Mouse (Mus musculus) liver, embryonic 11.5 days (tissue): ENCODE data around the gene Plekhm3. TPM values are rescaled to one million over a fixed set of nuclear protein-coding genes. Genes with fewer than 3 reads are reported as not detected.
"Not testable (repeated sequence)": the region's sequence is repeated elsewhere in the genome, so short reads cannot be mapped to it uniquely, and the experiment has no call there.

Source experiments
- ATAC-seq: fragments of 200-750 bp; cut with Nextera tagmentation; replicated peaks from 2 replicates; pipeline ENCODE4 v1.8.0; 2017; ENCODE audit warnings: moderate number of reproducible peaks, mild to moderate bottlenecking, moderate TSS enrichment, moderate library complexity; ENCODE audit not compliant: low FRiP score
- DNase-seq: peaks from one replicate; pipeline ENCODE4 v3.0.0-alpha.2; 2017; ENCODE audit warnings: low spot score
- H3K27ac ChIP-seq: fragments of 300-500 bp; sonication (generic); 2 replicates; pipeline ENCODE4 v1.5.1; 2014; ENCODE audit warnings: mild to moderate bottlenecking, low read depth, low read length, control low read depth
- H3K27me3 ChIP-seq: fragments of 300-500 bp; sonication (generic); replicated peaks from 2 replicates; pipeline ENCODE4 v1.6.1; 2014; ENCODE audit warnings: low read length, mixed read lengths; ENCODE audit not compliant: control insufficient read depth, insufficient read depth
- H3K36me3 ChIP-seq: fragments of 300-500 bp; sonication (generic); 2 replicates; pipeline ENCODE4 v1.6.1; 2014; ENCODE audit warnings: mild to moderate bottlenecking, low read length, moderate library complexity, mixed read lengths; ENCODE audit not compliant: control insufficient read depth, insufficient read depth
- H3K4me1 ChIP-seq: fragments of 300-500 bp; sonication (generic); replicated peaks from 2 replicates; pipeline ENCODE4 v1.6.1; 2014; ENCODE audit warnings: low read length, mixed read lengths; ENCODE audit not compliant: control insufficient read depth, insufficient read depth
- H3K4me2 ChIP-seq: fragments of 300-500 bp; sonication (generic); 2 replicates; pipeline ENCODE4 v1.6.1; 2014; ENCODE audit warnings: mild to moderate bottlenecking, control low read depth, moderate library complexity
- H3K4me3 ChIP-seq: fragments of 300-500 bp; sonication (generic); 2 replicates; pipeline ENCODE4 v1.5.1; 2014; ENCODE audit warnings: low read depth, low read length, control low read depth
- H3K9ac ChIP-seq: fragments of 300-500 bp; sonication (generic); 2 replicates; pipeline ENCODE4 v1.6.1; 2014; ENCODE audit warnings: low read depth, low read length, control low read depth
- H3K9me3 ChIP-seq: fragments of 300-500 bp; sonication (generic); 2 replicates; pipeline ENCODE4 v1.6.1; 2016; ENCODE audit warnings: low read length, inconsistent platforms, mixed read lengths; ENCODE audit not compliant: control insufficient read depth
- WGBS: fragments of 180-500 bp; shearing (Covaris S2); extraction: QIAGEN DNeasy Blood & Tissue Kit; methylation state at CpG from one replicate; pipeline ENCODE4 v1.1.7; 2014; 5-methylcytosine and 5-hydroxymethylcytosine counted together
- polyA plus RNA-seq: library from polyadenylated mRNA; unstranded; fragments of >200 nt; fragmentation: Nextera tagmentation; extraction: Ambion mirVana; gene quantifications from 2 replicates; pipeline ENCODE4 v1.2.1, GENCODE M21; 2014

Plekhm3 gene
- polyA plus RNA-seq, 1 experiment from 2014 or later: 5.6 TPM

DNA sequence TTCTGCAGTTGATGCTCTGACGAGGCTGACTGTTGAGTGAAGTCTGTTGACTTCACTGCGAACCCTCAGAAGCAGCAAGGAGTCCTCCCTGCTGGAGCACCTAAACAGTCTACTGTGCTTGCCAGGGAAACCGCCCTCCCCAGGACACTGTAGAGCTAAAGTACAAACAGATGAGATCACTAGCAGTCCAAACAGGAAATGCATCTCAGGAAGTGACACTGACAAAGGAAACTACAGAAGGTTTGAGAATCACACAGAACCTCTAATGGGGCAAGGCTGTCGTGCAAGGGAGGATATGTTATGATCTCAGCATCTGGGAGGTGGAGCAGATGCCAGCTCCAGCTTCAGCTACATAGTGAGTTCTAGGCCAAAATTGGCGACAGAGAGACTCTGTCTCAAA is 14.1 kb upstream of the Plekhm3 start:
- WGBS: 54% methylated on average over 5 of the region's 5 CpGs
- ATAC-seq (no peak), DNase-seq (no peak)

DNA sequence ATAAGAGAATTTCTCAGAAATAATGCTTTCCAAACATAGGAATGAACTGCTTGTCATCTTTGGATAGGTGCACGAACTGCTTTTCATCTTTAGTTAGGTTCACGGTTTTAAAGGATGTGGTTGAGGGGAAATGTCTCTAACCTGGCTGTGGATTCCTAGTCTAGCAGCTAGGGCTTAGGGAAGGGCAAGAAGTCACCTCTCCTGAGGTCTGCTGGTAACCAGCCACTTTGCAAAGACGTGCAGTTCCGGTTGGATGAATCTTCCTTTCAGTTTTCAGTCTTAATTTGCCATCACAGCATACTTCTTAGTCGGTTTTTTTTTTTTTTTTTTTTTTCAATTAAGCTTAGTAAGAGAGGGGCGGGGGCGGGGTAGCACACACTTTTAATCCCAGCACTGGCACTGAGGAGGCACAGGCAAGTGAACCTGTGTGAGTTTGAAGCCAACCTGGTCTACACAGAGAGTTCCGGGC is 431 bp upstream of the Plekhm3 start:
- H3K4me2 ChIP-seq: peak overlapping the region; percentile 70
- DNase-seq (no peak), ATAC-seq (no peak)
- H3K4me3 ChIP-seq: peak overlapping the region; percentile 86
- H3K4me1 ChIP-seq: no peaks in the 10 kb centered on the region
- H3K36me3 ChIP-seq: no peaks in the 10 kb centered on the region
- no peak overlapping the region for H3K27ac ChIP-seq
- no peaks in the 10 kb centered on the region for H3K9me3 ChIP-seq
- peak overlapping the region; percentile 79; the same call in 1 of the 2 replicates for H3K9ac ChIP-seq
- H3K27me3 ChIP-seq: no peaks in the 10 kb centered on the region
- WGBS: 53% methylated on average over 8 of the region's 8 CpGs

More for the DNA sequence above, 14.1 kb upstream of the Plekhm3 start:
- H3K36me3 ChIP-seq: no peaks in the 10 kb centered on the region
- H3K9ac ChIP-seq: no peak overlapping the region
- H3K27me3 ChIP-seq: no peaks in the 10 kb centered on the region
- no peak overlapping the region for H3K4me2 ChIP-seq
- no peak overlapping the region for H3K4me3 ChIP-seq
- no peaks in the 10 kb centered on the region for H3K9me3 ChIP-seq
- H3K27ac ChIP-seq: no peak overlapping the region
- no peaks in the 10 kb centered on the region for H3K4me1 ChIP-seq

DNA sequence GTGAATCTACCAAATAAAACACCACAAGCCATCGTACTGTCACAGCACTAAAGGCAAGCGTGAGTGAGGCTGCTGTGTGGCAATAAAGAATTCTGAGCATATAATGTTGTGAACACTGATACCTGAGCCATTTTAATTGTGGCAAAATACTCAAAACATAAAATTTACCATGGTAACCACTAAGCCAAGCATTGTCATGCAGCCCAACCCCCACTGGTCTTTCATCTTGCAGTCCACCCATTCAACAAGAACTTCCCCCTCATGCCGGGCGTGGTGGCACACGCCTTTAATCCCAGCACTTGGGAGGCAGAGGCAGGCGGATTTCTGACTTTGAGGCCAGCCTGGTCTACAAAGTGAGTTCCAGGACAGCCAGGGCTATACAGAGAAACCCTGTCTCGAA is 1.8 kb downstream of the Plekhm3 start:
- H3K27me3 ChIP-seq, H3K9me3 ChIP-seq, H3K27ac ChIP-seq, H3K4me2 ChIP-seq, H3K9ac ChIP-seq, DNase-seq, H3K36me3 ChIP-seq, H3K4me3 ChIP-seq, H3K4me1 ChIP-seq, ATAC-seq: not testable (repeated sequence)
- WGBS: 83% methylated on average over 7 of the region's 7 CpGs

DNA sequence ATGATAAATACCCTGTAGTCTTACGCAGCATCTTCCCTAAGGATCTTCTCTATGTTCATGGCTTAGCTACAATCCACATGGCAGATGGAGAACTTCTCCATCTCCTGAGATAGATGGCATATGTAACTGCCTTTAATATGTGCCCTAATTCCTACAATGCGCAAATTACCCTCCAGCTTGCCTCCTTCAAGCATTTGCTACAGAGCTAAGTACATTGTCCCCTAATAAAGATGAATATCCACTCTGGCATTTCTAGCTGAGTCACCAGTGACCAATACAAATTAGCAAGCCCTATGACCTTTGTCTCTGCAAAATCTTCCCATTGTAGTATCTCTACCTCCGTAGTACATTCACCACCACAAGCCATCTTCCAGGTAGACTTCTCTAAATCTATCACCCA is 6.4 kb downstream of the Plekhm3 start:
- WGBS: 93% methylated on average over 3 of the region's 3 CpGs
- Histone ChIP-seq H3K9ac (no peak overlapping the region), H3K36me3 (no peaks in the 10 kb centered on the region), H3K27me3 (no peaks in the 10 kb centered on the region), H3K27ac (no peak overlapping the region), H3K4me2 (no peak overlapping the region), H3K9me3 (no peaks in the 10 kb centered on the region), H3K4me1 (peaks cover 7% of the 10 kb centered on the region), H3K4me3 (no peak overlapping the region)
- ATAC-seq (no peak), DNase-seq (no peak)

GRCm38 (mm10) chr1:64949377-64949776 is 7.2 kb downstream of the Plekhm3 start:
- 26% methylated on average over 8 of the region's 8 CpGs for WGBS

DNA sequence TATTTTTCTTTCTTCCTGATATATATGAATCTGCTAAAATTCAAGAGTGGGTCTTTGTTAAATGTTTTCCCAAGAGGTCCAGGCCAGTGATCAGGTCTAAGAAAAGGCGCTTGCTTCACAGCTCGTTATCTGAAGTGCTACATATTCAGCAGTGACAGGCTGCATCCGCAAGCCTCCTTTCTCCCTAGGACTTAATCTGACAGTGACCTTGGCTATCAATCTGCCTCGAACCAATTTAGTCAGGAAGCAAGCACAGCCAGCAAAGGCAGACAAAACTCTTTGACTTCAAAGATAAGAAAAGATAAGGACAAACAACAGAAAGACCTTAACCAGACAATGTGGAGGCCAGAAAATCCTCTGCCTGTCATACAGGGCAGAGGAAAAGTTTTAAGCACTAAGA is 10.5 kb downstream of the Plekhm3 start:
- Histone ChIP-seq H3K9me3 (no peaks in the 10 kb centered on the region), H3K27me3 (no peaks in the 10 kb centered on the region), H3K9ac (no peak overlapping the region), H3K27ac (no peak overlapping the region), H3K4me1 (peaks cover 7% of the 10 kb centered on the region), H3K4me2 (no peak overlapping the region), H3K4me3 (no peak overlapping the region), H3K36me3 (no peaks in the 10 kb centered on the region)
- 8% methylated on average over 4 of the region's 4 CpGs for WGBS
- no peak for DNase-seq
- no peak for ATAC-seq

More at GRCm38 (mm10) chr1:64949377-64949776, 7.2 kb downstream of the Plekhm3 start:
- Histone ChIP-seq H3K4me1 (peaks cover 7% of the 10 kb centered on the region), H3K27me3 (no peaks in the 10 kb centered on the region), H3K4me3 (no peak overlapping the region), H3K9ac (no peak overlapping the region), H3K9me3 (no peaks in the 10 kb centered on the region), H3K27ac (no peak overlapping the region), H3K4me2 (no peak overlapping the region), H3K36me3 (no peaks in the 10 kb centered on the region)
- DNase-seq (no peak), ATAC-seq (no peak)

- WGBS: 74% methylated on average over 9 of the region's 9 CpGs
- Histone ChIP-seq H3K9me3 (no peaks in the 10 kb centered on the region), H3K4me2 (no peak overlapping the region), H3K9ac (no peak overlapping the region), H3K27ac (no peak overlapping the region), H3K4me1 (peaks cover 7% of the 10 kb centered on the region), H3K27me3 (no peaks in the 10 kb centered on the region), H3K4me3 (no peak overlapping the region), H3K36me3 (no peaks in the 10 kb centered on the region)
- DNase-seq: no peak
- ATAC-seq: no peak
Observed at GRCm38 (mm10) chr1:64945214-64945785, 11.3 kb downstream of the Plekhm3 start.

- no peak overlapping the region for H3K9ac ChIP-seq
- no peak overlapping the region for H3K27ac ChIP-seq
- DNase-seq: no peak
- WGBS: 82% methylated on average over 2 of the region's 2 CpGs
- no peaks in the 10 kb centered on the region for H3K27me3 ChIP-seq
- H3K4me3 ChIP-seq: no peak overlapping the region
- no peaks in the 10 kb centered on the region for H3K36me3 ChIP-seq
- H3K4me2 ChIP-seq: no peak overlapping the region
- peaks cover 7% of the 10 kb centered on the region for H3K4me1 ChIP-seq
- H3K9me3 ChIP-seq: no peaks in the 10 kb centered on the region
- no peak for ATAC-seq
Observed at GRCm38 (mm10) chr1:64944746-64945145, 11.9 kb downstream of the Plekhm3 start.

DNA sequence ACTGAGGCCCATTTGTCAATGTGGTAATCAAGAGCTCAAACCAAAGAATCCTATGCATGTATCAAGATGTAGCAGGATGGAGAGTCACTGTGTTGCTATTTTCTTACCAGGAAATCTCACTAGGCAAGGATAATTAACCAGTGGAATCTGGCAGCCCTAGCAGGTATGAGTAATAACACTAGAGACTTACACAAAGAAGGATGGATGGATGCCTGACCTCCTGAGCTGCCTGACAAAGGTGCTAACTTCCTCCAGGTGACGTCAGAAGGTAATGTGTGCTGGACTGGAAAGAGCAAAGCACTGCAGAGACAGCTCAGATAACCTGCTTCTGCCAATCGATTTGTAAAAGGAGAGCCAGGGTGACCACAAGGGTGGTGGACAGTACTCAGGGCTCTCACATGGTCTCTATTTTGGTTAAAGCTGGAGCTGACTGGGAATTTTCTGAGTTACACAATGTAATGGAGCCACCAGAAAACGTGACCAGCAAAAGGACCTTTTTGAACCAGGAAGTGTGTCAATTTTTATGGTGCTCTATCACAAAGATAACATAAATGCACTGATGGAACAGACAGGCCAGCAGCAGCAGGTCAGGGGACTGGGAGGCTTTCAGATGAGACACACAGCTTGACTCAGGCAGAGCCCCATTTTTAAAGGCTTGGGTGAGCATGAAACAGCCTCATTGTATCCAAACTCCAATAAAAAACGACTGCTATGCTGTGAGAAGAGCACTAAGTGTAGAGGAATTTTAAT is 14.4 kb downstream of the Plekhm3 start:
- ATAC-seq: no peak
- Histone ChIP-seq H3K4me1 (peaks cover 7% of the 10 kb centered on the region), H3K36me3 (no peaks in the 10 kb centered on the region), H3K4me2 (no peak overlapping the region), H3K27ac (no peak overlapping the region), H3K4me3 (no peak overlapping the region), H3K27me3 (no peaks in the 10 kb centered on the region), H3K9ac (no peak overlapping the region), H3K9me3 (no peaks in the 10 kb centered on the region)
- 60% methylated on average over 4 of the region's 4 CpGs for WGBS
- DNase-seq: no peak
